Mouse (Mus musculus) gastrocnemius, adult 18-20 months (tissue): ENCODE results near the gene E2f1. TPM values are rescaled to one million over a fixed set of nuclear protein-coding genes. Genes with fewer than 3 reads are reported as not detected.
A peak's percentile ranks its signal among the peaks of the same experiment; 100 is the strongest.

Experiments
- DNase-seq: peaks from one replicate; pipeline ENCODE4 v3.0.0; 2021; ENCODE audit warnings: low spot score
- long read RNA-seq, 2 experiments: library from polyadenylated mRNA; stranded (forward); transcript quantifications; one replicate each; pipeline ENCODE4 v2.0.0; 2021
- total RNA-seq, 2 experiments: library from RNA; stranded (reverse); gene quantifications; 2 replicates each; pipeline ENCODE4 v1.2.3; 2021

Gene E2f1
- under 1 TPM; 0.28 to 0.30 TPM for total RNA-seq
- long read RNA-seq, experiment 1, result 0 reads
- long read RNA-seq, experiment 2, partial matches to known transcripts, result 0 of 2 reads
- long read RNA-seq, experiment 2, other reads (novel, unspliced or antisense), result 0 of 2 reads

- peak; percentile 93 for DNase-seq
These were observed at the start of gene E2f1 for GRCm38 (mm10) chr2:154569836-154570286. Gene E2f1 (minus strand): TSS chr2:154569892.

GRCm38 (mm10) chr2:154617061-154617460 lies 47.4 kb upstream of the E2f1 start:
- DNase-seq, result no peak

GRCm38 (mm10) chr2:154615674-154616073 lies 46.0 kb upstream of the E2f1 start:
- DNase-seq, result no peak

DNA sequence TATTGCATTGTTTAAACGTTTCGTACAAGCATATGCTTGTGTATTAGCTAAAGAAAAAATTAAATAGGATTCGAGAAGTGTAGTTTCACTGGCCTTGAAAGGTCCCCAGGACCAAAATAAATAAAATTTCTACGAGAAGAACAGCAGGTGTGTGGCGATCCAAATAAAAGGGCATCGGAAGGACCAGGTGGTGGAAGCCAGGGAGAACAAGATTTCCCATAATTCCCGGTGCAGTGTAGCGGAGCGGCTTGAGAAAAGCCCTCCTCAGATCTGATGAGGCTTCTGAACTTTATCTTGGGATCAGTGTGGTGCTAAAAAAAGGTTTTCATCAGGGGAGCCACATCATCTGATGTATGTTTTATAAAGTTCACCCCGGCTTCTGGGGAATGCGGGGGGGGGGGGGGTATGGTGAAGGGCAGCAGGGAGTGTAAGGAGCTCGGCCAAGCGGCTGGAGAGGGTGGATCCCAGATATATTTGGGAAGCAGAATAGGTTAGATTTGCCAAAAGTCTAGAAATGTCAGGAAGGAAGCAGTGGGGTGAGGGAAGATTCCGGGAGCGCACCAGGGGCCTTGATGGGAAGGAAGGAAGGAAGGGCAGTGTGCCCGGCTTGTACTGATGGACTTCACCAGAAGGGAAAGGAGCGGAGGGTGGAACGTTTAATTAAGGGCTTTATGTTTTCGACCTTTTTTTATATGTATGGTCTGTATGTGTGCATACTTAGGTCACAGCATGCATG lies 45.3 kb upstream of the E2f1 start:
- no peak for DNase-seq

DNA sequence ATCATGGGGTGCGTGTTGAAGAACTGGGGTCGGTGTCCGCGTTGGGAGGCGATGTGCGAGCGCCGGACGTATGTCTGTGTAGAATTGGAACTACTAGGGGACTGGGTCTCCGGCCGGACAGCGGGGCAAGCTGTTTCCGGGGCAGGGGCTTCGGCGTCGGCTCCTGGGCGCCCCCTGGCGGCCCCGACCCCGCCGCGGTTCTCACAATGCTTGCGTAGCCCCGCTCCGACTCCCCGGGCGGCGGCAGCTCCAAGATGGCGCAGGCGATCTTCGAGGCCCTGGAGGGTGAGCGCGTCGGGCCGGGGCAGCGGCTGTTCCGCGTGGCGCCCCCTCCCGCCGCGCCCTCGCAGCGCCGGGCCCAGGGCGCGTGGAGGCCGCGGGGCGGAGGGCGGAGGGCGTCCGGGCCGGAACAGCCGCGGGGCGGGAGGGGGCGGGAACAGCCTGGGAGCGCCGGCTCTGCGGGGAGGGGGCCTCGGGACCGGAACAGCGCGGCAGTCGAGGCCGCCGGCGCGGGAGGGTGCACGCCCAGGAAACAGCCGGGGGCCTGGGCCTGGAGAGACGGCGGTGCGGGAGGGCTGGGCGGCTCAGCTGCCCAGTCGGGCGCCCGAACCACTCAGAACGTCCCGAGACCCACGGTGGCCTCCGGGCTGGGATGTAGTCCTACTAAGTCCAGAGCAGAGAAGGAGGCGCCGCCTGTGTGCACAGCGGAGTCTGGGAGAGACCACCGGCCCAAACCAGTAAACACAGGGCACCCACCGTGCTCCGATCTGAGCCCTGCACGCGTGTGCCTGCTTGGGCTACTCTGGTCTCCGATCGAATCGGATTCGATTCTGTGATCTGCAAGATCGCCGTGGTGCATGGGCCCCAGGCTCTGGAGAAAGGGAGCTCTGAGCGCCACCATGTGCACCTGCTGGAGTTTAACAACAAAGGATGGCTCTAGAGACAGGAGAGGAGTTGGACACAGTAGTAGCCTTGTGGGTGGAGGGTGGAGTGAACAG lies 43.7 kb upstream of the E2f1 start, which contains the start of the genes Zfp341 and 4930519P11Rik:
TSS of gene Zfp341 (plus strand) at position 180 of the 998 bp plus-strand sequence.
TSS of gene 4930519P11Rik (minus strand) at position 320 of the 998 bp plus-strand sequence.
- DNase-seq, result peak; percentile 89

DNA sequence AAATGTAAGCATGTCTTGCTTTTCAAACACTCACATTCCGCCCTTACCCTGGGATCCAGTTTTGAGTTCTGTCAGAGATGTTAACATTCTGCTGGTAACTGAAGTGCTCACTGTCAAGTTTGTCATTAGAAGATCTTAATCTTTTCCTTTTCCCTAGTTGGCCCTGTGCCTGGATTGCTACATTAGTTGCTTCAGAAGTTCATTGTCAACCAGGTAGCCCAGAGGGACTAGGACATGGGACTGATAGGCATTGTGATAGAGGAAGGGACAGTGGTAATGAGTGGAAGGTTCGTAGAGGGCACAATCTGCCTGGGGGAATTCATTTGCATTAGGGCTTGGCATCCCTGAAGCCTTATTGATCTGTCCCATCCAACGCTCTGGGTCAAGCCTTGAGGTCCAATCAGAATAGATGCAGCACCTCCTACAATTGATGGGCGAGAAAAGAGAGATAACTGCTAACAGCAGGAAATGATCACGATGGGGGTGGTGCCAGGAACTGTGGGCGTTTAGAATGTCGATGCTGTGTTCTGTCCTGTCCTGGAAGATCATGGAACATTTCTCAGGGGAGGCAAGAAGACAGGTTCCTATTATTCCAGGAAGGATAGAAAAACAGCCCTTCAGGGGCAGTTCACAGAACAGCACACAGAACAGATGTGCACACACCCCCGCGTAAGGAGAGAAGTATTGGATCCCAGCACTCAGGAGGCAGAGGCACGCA lies 39.5 kb upstream of the E2f1 start:
- no peak for DNase-seq

GRCm38 (mm10) chr2:154606965-154607364 lies 37.3 kb upstream of the E2f1 start:
- DNase-seq, result no peak

- no peak for DNase-seq
These were observed 34.5 kb upstream of the E2f1 start for GRCm38 (mm10) chr2:154604156-154604555.

DNA sequence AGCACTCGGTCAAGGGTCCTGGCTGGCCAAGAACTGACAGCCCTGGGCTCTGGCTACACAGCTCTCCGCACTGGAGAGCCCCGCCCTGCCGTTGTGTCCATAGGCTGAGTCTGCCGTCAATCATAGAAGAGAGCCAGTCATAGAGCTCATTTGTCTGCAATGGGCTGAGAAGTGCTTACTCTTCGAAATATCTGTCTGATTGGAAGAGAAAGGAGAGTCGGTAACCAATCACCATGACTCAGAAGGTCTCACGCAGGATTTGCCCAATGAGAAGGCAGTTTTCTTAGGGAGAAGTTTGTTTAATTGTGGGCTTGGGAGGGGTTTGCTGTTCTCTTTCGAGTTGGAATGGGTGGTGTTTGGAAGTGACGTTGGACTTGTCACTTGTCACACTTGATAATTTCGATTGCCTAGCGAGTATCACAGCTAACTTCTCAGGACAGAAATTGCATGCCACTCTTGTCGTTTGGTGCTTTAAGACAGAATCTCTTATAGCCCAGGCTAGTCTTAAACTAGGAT lies 34.0 kb upstream of the E2f1 start, which contains the start of gene Pxmp4:
TSS of gene Pxmp4 (minus strand) at position 71 of the 516 bp plus-strand sequence.
- DNase-seq, result peak; percentile 99

DNA sequence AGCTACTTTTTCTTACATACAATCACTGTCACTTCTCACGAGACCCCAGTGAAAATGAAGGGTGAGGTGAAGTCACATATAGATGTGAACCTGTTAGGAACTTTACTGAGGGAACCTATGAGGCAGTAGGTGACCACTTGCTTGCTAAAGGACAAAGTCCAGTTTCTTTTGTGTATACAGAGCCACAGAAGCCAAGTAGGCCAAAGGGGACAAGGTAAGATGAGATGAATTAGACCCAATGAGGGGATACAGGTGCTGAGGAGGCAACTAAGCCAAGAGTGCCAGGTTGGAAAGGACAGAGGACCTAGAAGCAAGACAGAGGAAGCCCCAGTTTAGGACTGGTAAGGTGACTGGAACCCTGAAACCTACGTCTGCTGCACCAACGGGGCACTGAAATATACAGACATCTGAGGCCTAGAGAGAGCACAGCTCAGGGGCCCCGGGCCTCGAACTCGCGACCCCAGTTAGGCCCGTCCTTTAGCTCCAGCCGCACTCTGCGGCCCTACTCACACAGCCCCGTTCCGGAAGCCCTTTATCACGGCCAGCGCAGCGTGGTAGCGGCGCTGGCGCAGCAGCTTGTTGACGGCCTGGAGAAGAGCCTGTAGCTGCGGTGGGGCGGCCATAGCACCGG lies 33.4 kb upstream of the E2f1 start:
- no peak for DNase-seq

DNA sequence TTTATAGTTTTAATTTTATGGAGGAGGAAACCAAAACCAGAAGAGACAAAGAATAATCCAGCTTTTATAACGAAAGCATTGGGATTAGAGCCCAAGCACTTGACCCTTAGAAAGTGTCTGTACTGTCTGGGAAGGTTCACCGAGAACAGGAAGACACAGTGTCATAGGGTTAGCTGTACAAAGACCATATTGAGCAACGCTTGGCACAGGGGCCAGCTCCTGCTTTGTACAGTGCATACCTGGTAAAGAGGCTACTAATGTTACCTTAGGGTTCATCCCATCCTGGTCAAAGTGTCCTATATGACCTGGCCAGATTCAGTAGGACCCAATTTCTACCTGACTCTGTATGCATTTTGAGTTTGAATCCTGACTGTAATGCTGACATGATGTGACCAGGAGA lies 31.6 kb upstream of the E2f1 start:
- no peak for DNase-seq

GRCm38 (mm10) chr2:154600586-154600985 lies 30.9 kb upstream of the E2f1 start:
- no peak for DNase-seq

DNA sequence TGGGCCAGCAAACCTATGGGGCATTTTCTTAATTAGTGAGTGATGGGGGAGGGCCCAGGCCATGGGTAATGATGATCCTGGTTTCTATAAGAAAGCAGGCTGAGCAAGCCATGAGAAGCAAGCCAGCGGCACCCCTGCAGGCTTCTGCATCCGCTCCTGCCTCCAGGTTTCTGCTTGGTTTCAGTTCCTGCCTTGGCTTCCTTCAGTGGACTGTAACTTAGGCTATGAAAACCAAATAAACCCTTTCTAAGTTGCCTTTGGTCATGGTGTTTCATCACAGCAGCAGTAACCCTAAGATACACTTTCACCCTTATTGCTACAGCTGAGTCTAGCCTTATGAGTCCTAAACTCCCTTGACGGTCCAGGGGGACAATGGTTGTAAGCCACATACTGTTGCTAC lies 27.7 kb upstream of the E2f1 start:
- no peak for DNase-seq

DNA sequence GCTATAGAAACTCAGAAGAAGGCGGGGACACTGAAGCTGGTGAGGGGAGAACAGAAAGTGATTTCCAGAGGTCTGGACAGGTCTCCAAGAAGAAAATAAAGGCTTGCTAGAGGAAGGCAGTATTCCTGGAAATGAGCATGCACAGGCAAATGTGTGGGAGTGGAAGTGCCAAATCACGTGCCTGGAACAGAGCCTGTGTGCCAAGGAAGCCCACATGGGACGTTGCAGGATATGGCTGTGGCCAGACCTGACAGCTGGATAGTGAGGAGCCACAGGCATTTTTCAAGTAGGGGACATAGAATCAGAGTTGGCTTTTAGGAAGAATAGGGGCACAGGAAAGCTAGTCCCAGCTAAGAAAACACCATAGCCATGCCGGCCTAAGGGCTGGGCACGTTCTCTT lies 26.1 kb upstream of the E2f1 start:
- DNase-seq, result no peak

DNA sequence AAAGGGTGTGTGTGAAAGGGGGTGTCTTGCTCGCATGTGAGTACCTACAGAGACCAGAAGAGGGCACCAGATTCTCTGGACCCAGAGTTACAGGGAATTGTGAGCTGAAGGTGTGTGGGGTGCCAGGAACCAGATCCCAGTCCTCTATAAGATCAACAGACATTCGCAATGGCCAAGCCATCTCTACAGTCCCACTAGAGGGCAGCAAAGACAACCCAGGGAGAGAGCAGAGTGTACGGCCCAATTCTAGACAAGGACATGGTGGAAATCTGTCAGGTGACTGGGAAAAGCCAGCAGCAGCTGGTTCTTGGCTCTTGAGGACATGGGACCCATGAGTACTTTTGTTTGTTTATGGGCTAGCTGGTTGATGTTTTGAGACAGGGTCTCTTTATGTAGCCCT lies 23.3 kb upstream of the E2f1 start:
- peak; percentile 48 for DNase-seq

- DNase-seq, result no peak
These were observed 21.5 kb upstream of the E2f1 start for GRCm38 (mm10) chr2:154591239-154591638.

DNA sequence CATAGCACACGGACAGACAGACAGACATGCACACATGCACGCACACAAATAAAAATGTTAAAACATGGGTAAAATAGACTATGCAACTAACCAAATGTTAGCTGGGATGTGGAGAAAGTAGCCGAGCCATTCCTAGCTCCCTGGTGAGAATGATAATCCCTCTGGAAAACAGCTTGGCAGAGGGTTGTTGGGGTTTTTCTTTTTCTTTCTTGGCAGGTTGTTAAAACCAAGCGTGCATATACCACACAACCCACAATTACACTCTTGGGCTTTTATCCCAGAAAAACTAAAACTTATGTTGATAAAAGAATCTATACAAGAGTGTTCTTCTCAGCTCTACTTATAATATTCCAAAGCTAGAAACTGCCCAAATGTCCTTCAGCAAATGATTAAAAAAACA lies 19.4 kb upstream of the E2f1 start:
- DNase-seq, result no peak

DNA sequence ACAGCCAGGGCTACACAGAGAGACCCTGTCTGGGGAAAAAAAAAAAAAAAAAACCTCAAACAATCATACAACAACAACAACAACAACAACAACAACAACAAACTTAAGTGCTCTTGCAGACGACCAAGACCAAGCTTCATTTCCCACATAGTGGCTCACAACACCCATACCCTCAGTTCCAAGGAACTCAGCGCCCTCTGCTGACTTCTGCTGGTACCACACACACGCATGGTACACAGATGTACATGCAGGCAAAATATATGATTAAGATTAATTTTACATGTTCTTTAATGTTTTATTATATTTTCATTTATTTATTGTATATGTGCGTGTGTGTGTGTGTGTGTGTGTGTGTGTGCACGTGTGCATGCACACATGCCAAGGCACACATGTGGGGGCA lies 16.7 kb upstream of the E2f1 start:
- DNase-seq, result no peak

- no peak for DNase-seq
These were observed 15.4 kb upstream of the E2f1 start for GRCm38 (mm10) chr2:154584931-154585601.
